Mouse (Mus musculus) thymus, adult 2 months (tissue): Measurements from ENCODE around the gene Fgfr2.

Experiments used
- CTCF ChIP-seq: fragments of 200-500 bp; IDR thresholded peaks from 2 replicates; pipeline ENCODE4 v1.5.1; 2012; ENCODE audit warnings: mild to moderate bottlenecking, control low read depth, low read length, moderate library complexity, borderline replicate concordance; ENCODE audit not compliant: control insufficient read depth, poor library complexity, insufficient read depth; ENCODE audit errors: extremely low read depth
- POLR2A ChIP-seq: fragments of 200-500 bp; IDR thresholded peaks from 2 replicates; pipeline ENCODE4 v1.6.1; 2012; ENCODE audit warnings: mild to moderate bottlenecking, low read length, control low read depth, moderate library complexity; ENCODE audit not compliant: control insufficient read depth, poor library complexity, insufficient read depth; ENCODE audit errors: extremely low read depth

GRCm38 (mm10) chr7:131477140-131477539 lies 1646.0 kb downstream of the Fgfr2 start:
- TF ChIP-seq CTCF (no peak), POLR2A (no peak)
